Mouse (Mus musculus) right cerebral cortex, postnatal 10 days (tissue): ENCODE results near the gene Zfp84.

Source experiments
- DNase-seq, 2 experiments: peaks; one replicate each; pipeline ENCODE4 v3.0.0; 2021; ENCODE audit warnings: low spot score in 2 of 2

Gene Zfp84

DNA sequence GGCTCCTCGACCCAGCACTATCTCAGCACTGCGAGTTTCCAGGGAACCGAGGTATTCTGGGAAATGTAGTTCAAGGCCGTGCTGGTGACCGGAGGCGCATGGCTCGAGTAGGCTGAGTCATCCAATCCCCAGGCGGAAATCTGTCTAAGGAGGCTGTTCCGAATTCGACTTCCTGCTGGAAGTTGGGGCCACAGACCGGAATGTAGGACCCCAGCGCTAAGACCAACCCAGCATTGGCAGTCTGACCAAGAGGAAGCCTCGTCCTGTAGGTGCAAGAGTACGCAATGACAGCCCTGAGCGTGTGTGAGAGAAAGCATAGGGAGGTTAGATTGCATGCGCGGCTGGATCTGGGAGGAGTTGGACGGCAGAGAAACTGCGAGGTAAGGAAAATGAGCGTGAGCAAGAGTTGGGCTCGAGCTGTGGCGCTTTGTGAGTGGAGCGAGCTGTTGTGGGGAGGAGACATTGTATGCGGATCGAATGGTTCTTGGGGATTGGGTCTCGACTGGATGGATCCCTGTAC is 47.6 kb downstream of the Zfp84 start, which contains the start of gene Zfp790:
Gene Zfp790, plus strand, starts transcription at position 205 of the 520 bp plus-strand sequence.
- DNase-seq, result peak; percentile 94 to 97

DNA sequence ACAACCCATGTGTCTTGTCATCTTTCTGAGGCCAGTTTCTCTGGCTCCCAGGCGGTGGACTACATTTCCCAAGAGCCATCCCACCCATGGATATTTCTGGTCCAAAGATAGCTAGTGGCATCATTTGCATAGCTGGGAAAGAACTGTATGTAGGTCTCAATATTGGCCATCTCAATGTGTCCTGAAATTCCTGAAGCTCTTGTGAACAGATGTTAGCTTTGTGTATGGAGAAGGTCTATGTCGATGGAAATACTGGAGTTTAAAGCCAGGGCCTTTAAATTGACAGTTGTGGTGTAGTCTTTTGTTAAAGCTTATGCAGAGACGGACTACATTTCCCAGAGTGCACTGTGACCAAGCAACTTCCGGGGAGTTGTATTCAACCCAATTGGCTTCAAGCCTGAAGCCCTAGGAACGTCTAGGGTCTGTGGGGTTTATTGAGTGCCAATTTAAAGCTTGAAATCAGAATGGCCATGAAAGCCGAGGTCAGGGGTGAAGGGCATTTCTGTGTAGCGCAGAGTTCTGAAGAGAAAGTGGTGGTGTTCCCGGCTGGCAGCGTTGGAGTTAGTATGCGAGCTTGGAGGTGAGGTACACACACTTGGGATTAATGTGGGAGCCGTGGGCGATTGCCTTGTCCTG is 50.4 kb downstream of the Zfp84 start:
- peak; percentile 80 to 85 for DNase-seq

DNA sequence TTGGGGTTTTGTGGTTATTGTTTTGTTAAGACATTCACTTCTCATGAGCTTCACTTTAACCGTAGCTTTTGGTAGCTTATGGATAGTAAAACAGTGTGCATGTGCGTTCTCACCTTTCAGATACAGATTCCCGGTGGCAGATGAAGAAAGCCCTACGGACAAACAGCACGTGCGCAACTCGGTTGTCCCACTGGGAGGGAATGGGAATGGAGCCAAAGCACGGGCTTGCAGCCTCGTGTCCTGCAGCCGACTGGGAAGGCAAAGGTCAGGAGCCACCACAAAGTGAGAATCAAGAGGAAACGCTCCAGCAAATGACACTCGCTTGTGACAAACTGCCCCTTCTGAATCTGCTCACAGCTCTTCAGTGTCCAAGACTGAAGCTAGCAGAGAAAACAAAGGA is 59.6 kb downstream of the Zfp84 start:
- no peak for DNase-seq
